Mouse (Mus musculus): ENCODE results near the gene Gng2. TPM values are rescaled to one million over a fixed set of nuclear protein-coding genes. Genes with fewer than 3 reads are reported as not detected.
"Not testable (repeated sequence)": the region's sequence is repeated elsewhere in the genome, so short reads cannot be mapped to it uniquely, and the experiment has no call there.

The Gng2 gene
- polyA plus RNA-seq, 1 experiment from 2014 or later, result 152 TPM

GRCm38 (mm10) chr14:19865121-19865520 lies 112.3 kb downstream of the Gng2 start:
- not testable (repeated sequence) for H3K27me3 ChIP-seq (ENCODE audit: control insufficient read depth, insufficient read depth, low read length); H3K36me3 ChIP-seq (ENCODE audit: control insufficient read depth, insufficient read depth, low read length); H3K9me3 ChIP-seq (ENCODE audit: control insufficient read depth, low read length); H3K27ac ChIP-seq (ENCODE audit: low read depth, low read length); H3K4me1 ChIP-seq (ENCODE audit: control insufficient read depth, insufficient read depth, low read length); H3K9ac ChIP-seq (ENCODE audit: low read length); H3K4me3 ChIP-seq (ENCODE audit: low read depth, low read length); DNase-seq (ENCODE audit: low spot score, missing footprints); H3K4me2 ChIP-seq; ATAC-seq (ENCODE audit: low FRiP score)
- 90% methylated on average over 9 of the region's 9 CpGs for WGBS

GRCm38 (mm10) chr14:19861311-19862080 lies 115.9 kb downstream of the Gng2 start:
- DNase-seq (ENCODE audit: low spot score, missing footprints), result no peak
- Histone ChIP-seq H3K4me2 (no peak overlapping the region), H3K36me3 (ENCODE audit: control insufficient read depth, insufficient read depth, low read length) (no peaks in the 10 kb centered on the region), H3K4me3 (ENCODE audit: low read depth, low read length) (no peak overlapping the region), H3K27ac (ENCODE audit: low read depth, low read length) (no peak overlapping the region), H3K9me3 (ENCODE audit: control insufficient read depth, low read length) (no peaks in the 10 kb centered on the region), H3K27me3 (ENCODE audit: control insufficient read depth, insufficient read depth, low read length) (no peaks in the 10 kb centered on the region), H3K4me1 (ENCODE audit: control insufficient read depth, insufficient read depth, low read length) (no peaks in the 10 kb centered on the region), H3K9ac (ENCODE audit: low read length) (no peak overlapping the region)
- no peak for ATAC-seq (ENCODE audit: low FRiP score)
- WGBS, result 85% methylated on average over 8 of the region's 8 CpGs

- DNase-seq (ENCODE audit: low spot score, missing footprints) (no peak), ATAC-seq (ENCODE audit: low FRiP score) (no peak)
- Histone ChIP-seq H3K27me3 (ENCODE audit: control insufficient read depth, insufficient read depth, low read length) (no peaks in the 10 kb centered on the region), H3K9me3 (ENCODE audit: control insufficient read depth, low read length) (no peaks in the 10 kb centered on the region), H3K27ac (ENCODE audit: low read depth, low read length) (no peak overlapping the region), H3K9ac (ENCODE audit: low read length) (no peak overlapping the region), H3K4me1 (ENCODE audit: control insufficient read depth, insufficient read depth, low read length) (no peaks in the 10 kb centered on the region), H3K36me3 (ENCODE audit: control insufficient read depth, insufficient read depth, low read length) (no peaks in the 10 kb centered on the region), H3K4me2 (no peak overlapping the region), H3K4me3 (ENCODE audit: low read depth, low read length) (no peak overlapping the region)
- 89% methylated on average over 4 of the region's 4 CpGs for whole genome bisulfite sequencing
Observed at GRCm38 (mm10) chr14:19860281-19860680, 117.1 kb downstream of the Gng2 start.

GRCm38 (mm10) chr14:19858808-19859776 lies 118.3 kb downstream of the Gng2 start:
- Histone ChIP-seq H3K4me2 (no peak overlapping the region), H3K4me3 (ENCODE audit: low read depth, low read length) (no peak overlapping the region), H3K4me1 (ENCODE audit: control insufficient read depth, insufficient read depth, low read length) (no peaks in the 10 kb centered on the region), H3K27me3 (ENCODE audit: control insufficient read depth, insufficient read depth, low read length) (no peaks in the 10 kb centered on the region), H3K9me3 (ENCODE audit: control insufficient read depth, low read length) (no peaks in the 10 kb centered on the region), H3K27ac (ENCODE audit: low read depth, low read length) (no peak overlapping the region), H3K36me3 (ENCODE audit: control insufficient read depth, insufficient read depth, low read length) (no peaks in the 10 kb centered on the region), H3K9ac (ENCODE audit: low read length) (no peak overlapping the region)
- WGBS, result 63% methylated on average over 8 of the region's 8 CpGs
- ATAC-seq (ENCODE audit: low FRiP score) (no peak), DNase-seq (ENCODE audit: low spot score, missing footprints) (no peak)

GRCm38 (mm10) chr14:19858279-19858678 lies 119.1 kb downstream of the Gng2 start:
- no peak for ATAC-seq (ENCODE audit: low FRiP score)
- H3K27ac ChIP-seq (ENCODE audit: low read depth, low read length), result no peak overlapping the region
- H3K9me3 ChIP-seq (ENCODE audit: control insufficient read depth, low read length), result no peaks in the 10 kb centered on the region
- 82% methylated on average over 2 of the region's 2 CpGs for WGBS
- no peak overlapping the region for H3K4me3 ChIP-seq (ENCODE audit: low read depth, low read length)
- no peaks in the 10 kb centered on the region for H3K27me3 ChIP-seq (ENCODE audit: control insufficient read depth, insufficient read depth, low read length)
- H3K4me2 ChIP-seq, result no peak overlapping the region
- H3K36me3 ChIP-seq (ENCODE audit: control insufficient read depth, insufficient read depth, low read length), result no peaks in the 10 kb centered on the region
- no peak for DNase-seq (ENCODE audit: low spot score, missing footprints)
- no peak overlapping the region for H3K9ac ChIP-seq (ENCODE audit: low read length)
- no peaks in the 10 kb centered on the region for H3K4me1 ChIP-seq (ENCODE audit: control insufficient read depth, insufficient read depth, low read length)

GRCm38 (mm10) chr14:19853471-19853870 lies 124.0 kb downstream of the Gng2 start:
- Histone ChIP-seq H3K9ac (ENCODE audit: low read length) (no peak overlapping the region), H3K4me2 (no peak overlapping the region), H3K4me3 (ENCODE audit: low read depth, low read length) (no peak overlapping the region), H3K27me3 (ENCODE audit: control insufficient read depth, insufficient read depth, low read length) (no peaks in the 10 kb centered on the region), H3K4me1 (ENCODE audit: control insufficient read depth, insufficient read depth, low read length) (no peaks in the 10 kb centered on the region), H3K27ac (ENCODE audit: low read depth, low read length) (no peak overlapping the region), H3K9me3 (ENCODE audit: control insufficient read depth, low read length) (no peaks in the 10 kb centered on the region), H3K36me3 (ENCODE audit: control insufficient read depth, insufficient read depth, low read length) (no peaks in the 10 kb centered on the region)
- whole genome bisulfite sequencing, result 45% methylated on average over 3 of the region's 3 CpGs
- ATAC-seq (ENCODE audit: low FRiP score), result no peak
- DNase-seq (ENCODE audit: low spot score, missing footprints), result no peak

GRCm38 (mm10) chr14:19839600-19840332 lies 137.7 kb downstream of the Gng2 start:
- WGBS, result 28% methylated on average over 15 of the region's 15 CpGs
- Histone ChIP-seq H3K9ac (ENCODE audit: low read length) (peak overlapping the region; percentile 48), H3K27me3 (ENCODE audit: control insufficient read depth, insufficient read depth, low read length) (no peaks in the 10 kb centered on the region), H3K36me3 (ENCODE audit: control insufficient read depth, insufficient read depth, low read length) (no peaks in the 10 kb centered on the region), H3K4me2 (peak overlapping the region; percentile 33), H3K4me1 (ENCODE audit: control insufficient read depth, insufficient read depth, low read length) (no peaks in the 10 kb centered on the region), H3K27ac (ENCODE audit: low read depth, low read length) (no peak overlapping the region), H3K4me3 (ENCODE audit: low read depth, low read length) (no peak overlapping the region), H3K9me3 (ENCODE audit: control insufficient read depth, low read length) (no peaks in the 10 kb centered on the region)
- ATAC-seq (ENCODE audit: low FRiP score) (peak; percentile 78), DNase-seq (ENCODE audit: low spot score, missing footprints) (peak; percentile 98)

GRCm38 (mm10) chr14:19836289-19836688 lies 141.1 kb downstream of the Gng2 start:
- ATAC-seq (ENCODE audit: low FRiP score), result no peak
- DNase-seq (ENCODE audit: low spot score, missing footprints), result no peak
- 89% methylated on average over 3 of the region's 3 CpGs for WGBS
- Histone ChIP-seq H3K4me1 (ENCODE audit: control insufficient read depth, insufficient read depth, low read length) (no peaks in the 10 kb centered on the region), H3K4me2 (no peak overlapping the region), H3K9me3 (ENCODE audit: control insufficient read depth, low read length) (no peaks in the 10 kb centered on the region), H3K36me3 (ENCODE audit: control insufficient read depth, insufficient read depth, low read length) (no peaks in the 10 kb centered on the region), H3K27ac (ENCODE audit: low read depth, low read length) (no peak overlapping the region), H3K9ac (ENCODE audit: low read length) (no peak overlapping the region), H3K4me3 (ENCODE audit: low read depth, low read length) (no peak overlapping the region), H3K27me3 (ENCODE audit: control insufficient read depth, insufficient read depth, low read length) (no peaks in the 10 kb centered on the region)

Measured in midbrain, embryonic 11.5 days (tissue).